Mouse (Mus musculus) gonadal fat pad, adult 2 months (tissue): ENCODE results near the gene Palm2. TPM values are rescaled to one million over a fixed set of nuclear protein-coding genes. Genes with fewer than 3 reads are reported as not detected.

Experiments used
- DNase-seq: peaks from one replicate; pipeline ENCODE4 v3.0.0-alpha.2; 2012; ENCODE audit warnings: low read depth
- polyA plus RNA-seq: library from polyadenylated mRNA; depleted of rRNA; stranded (reverse); fragments of >200 nt; gene quantifications from 2 replicates; pipeline ENCODE4 v1.2.3, GENCODE M21; 2012

The Palm2 gene
- polyA plus RNA-seq, 1 experiment: 0.45 TPM

GRCm38 (mm10) chr4:57568268-57569068 is 134.4 kb downstream of the Palm2 start:
- DNase-seq: no peak

DNA sequence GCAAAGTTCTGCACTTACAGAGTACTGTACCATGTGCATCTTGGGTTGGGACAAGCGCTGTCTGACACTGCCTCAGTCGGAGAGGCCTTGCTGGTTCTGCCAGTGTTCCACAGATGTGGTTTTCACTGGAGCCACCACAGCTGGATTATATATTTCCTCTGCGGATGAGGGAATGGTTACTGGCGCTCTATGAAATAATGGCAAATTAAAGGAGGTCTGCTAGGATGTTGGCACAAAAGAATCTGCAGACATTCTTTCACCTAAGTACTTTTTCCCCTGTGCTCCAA is 135.0 kb downstream of the Palm2 start:
- DNase-seq: no peak

- no peak for DNase-seq
Measured at GRCm38 (mm10) chr4:57569711-57570110, 135.7 kb downstream of the Palm2 start.

- DNase-seq: no peak
Measured at GRCm38 (mm10) chr4:57570229-57570628, 136.2 kb downstream of the Palm2 start.

- no peak for DNase-seq
Measured at GRCm38 (mm10) chr4:57574181-57574580, 140.1 kb downstream of the Palm2 start.

DNA sequence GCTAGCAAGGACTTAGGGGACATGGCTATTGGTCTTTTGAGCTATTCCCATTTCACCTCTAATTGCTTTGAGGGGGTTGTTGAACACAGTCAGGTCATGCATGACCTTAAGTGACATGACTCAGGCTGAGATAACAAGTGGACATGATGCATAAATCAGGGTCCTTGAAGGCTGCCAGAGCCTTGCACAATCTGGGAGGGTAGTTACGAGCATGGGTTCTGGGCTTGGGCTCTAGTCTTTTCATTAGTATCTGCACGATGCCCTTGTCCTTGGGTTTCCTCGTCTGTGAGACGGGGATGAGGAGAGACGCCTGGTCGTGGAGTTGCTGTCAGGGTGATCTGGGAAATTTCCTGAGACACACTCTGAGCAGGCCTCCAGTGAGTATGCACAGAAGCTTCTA is 140.6 kb downstream of the Palm2 start:
- DNase-seq: no peak

DNA sequence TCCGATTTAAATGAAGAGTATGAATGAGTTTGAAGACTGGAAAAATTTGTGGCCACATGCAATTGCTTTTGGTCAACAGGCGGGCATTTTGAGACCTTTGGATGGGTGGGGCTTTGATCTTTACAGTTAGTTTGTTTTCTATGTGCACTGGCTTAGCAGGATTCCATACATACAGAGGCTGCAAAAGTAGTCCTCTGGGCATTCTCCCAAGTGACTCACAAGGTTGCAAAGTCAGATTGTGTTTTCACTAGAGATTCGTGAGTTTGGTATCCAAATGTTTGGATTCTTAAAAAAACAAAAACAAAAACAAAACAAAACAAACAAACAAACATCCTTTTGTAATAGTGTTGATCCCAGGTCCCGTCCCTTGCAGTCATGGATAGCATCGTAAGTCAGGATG is 141.6 kb downstream of the Palm2 start:
- no peak for DNase-seq

- no peak for DNase-seq
Measured at GRCm38 (mm10) chr4:57576095-57576494, 142.0 kb downstream of the Palm2 start.

GRCm38 (mm10) chr4:57579683-57580082 is 145.6 kb downstream of the Palm2 start:
- DNase-seq: no peak

- no peak for DNase-seq
Measured at GRCm38 (mm10) chr4:57585281-57585800, 151.3 kb downstream of the Palm2 start.

DNA sequence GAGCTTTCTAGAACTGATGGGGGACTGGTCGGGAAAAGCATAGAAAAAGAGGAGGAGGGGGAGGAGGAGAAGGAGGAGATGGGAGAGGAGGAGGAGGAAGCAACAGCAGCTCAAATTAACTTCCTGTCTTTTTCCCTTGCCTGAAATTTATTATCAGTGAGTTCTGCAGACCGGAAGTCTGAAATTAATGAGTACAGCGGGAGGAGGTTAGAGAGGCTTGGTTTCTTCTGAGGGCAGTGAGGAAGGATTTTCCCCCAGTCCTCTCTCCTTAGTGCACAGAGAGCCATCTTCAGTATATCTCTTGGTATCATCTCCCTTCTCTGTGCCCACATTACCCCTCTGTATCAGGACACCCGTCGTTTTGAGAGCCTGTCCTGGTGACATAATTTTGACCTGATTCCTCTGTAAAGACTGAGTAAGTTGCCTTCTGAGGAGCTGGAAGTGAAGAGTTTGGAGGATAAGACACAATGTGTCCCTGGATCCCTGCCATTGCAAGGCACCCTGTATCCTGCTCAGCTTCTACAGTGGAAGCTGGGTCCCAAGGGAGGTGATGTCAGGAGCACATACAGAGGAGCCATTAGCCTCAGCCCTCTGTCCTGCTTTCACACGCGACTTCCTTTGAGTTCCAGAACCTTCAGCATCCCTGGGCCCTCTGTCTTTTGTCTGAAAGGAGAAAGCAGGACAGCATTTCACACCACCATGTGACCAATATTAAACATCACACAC is 153.0 kb downstream of the Palm2 start:
- DNase-seq: no peak

DNA sequence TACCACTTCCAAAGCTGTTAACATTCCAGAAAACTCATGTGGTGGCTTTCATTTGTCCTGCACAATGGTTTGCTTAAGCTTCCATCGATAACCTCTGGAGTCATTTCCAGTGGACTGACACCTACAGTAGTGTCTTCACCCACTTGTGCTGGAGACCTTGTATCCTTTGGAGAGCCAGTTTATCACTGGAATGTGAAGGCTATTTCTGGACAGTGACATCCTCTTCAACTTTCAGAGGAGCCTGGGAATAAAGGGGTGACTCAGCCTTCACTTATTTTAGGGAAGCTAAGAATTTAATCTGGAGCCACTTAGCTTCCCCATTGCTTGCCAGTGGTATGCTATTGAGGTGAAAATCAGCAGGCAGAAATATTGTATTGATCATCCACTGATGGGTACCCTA is 154.3 kb downstream of the Palm2 start:
- DNase-seq: no peak

DNA sequence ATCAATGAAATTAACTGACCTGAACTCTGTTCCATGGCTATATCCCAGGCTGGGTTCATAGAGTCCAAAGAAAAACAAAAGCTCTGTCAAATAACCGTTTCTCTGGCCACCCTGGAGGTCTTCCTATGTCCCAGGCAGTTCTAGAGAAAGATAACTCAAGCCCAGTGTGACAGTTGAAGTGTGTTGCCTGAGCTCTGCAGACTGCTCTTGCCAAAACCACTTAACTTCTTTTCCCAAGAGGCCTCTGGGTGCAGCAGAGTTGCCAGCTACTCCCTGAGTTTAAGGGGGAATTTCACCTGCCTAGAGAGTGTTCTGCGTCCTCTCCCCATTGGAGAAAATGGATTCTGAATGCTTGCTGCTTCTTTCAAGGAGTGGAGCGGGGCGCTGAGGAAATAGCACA is 158.7 kb downstream of the Palm2 start:
- no peak for DNase-seq

GRCm38 (mm10) chr4:57599946-57600345 is 165.9 kb downstream of the Palm2 start:
- DNase-seq: no peak

DNA sequence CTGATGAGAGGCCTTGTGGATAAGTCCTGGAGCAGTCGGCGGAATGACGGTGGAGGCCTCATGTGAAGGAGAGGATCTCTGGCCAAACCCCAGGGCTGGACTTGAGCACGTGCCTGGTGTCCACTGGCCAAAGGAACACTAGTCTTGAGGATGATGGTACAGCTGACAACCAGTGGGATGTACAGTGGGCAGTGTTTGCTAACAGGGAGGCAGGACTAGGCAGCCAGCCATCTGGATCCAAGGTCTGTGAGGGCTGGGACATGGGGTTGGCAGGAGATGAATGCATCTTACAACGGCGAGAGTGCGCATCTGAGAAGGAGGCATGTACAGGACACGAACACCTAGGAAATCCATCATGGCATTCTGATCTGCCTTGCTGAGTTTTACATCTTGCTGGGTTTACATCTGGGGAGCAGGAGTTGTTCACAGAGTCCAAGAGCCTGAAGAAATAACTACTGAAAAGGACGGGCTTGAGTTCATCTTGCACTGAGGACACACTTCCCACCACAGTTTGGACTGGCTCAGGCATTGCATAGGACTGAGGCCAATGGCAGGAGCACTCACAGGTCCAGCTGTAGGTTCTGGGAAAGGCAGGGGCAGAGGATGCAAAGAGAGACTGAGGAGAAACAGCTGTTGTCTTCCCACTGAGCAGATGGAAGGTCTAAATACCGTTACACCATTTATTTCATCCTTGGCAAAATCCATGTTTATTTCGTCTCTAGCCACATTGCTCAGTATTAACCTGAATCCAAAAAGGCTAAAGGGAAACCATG is 166.8 kb downstream of the Palm2 start:
- DNase-seq: no peak

- DNase-seq: no peak
Measured at GRCm38 (mm10) chr4:57601458-57601835, 167.4 kb downstream of the Palm2 start.

DNA sequence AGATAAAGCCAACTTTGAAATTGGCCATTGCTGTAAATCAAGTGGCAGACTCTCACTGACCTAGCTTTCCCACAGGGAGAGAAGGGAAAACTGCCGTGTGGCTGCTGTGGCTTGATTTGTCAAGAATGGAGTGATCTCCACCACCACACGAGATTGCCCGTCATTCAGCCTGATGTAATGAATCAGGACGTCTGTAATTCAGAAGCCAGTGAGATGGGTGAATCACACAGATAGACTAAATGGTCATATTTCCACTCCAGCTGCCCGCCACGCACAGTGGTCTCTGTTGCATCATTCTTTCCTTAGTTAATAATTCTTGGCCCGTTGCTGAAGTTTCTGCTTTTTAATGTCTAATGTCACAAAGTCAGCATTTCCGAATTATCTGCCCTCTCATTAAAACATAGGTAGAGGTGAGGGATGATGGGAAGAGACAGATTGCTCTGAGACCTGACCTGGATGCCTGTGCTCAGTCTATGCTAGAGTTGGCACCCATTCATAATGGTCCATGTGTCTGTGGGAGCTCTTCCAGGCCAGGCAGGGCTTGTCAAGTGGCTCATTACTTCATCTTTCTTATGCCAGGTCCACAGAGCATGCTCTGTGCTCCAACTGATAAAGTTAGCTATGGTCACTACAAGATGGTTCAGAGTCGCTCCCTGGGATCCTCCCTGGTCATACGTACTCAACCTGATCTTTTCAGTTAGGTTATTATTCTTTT is 168.0 kb downstream of the Palm2 start:
- no peak for DNase-seq

GRCm38 (mm10) chr4:57606258-57606657 is 172.2 kb downstream of the Palm2 start:
- no peak for DNase-seq

GRCm38 (mm10) chr4:57607247-57607942 is 173.3 kb downstream of the Palm2 start:
- no peak for DNase-seq

DNA sequence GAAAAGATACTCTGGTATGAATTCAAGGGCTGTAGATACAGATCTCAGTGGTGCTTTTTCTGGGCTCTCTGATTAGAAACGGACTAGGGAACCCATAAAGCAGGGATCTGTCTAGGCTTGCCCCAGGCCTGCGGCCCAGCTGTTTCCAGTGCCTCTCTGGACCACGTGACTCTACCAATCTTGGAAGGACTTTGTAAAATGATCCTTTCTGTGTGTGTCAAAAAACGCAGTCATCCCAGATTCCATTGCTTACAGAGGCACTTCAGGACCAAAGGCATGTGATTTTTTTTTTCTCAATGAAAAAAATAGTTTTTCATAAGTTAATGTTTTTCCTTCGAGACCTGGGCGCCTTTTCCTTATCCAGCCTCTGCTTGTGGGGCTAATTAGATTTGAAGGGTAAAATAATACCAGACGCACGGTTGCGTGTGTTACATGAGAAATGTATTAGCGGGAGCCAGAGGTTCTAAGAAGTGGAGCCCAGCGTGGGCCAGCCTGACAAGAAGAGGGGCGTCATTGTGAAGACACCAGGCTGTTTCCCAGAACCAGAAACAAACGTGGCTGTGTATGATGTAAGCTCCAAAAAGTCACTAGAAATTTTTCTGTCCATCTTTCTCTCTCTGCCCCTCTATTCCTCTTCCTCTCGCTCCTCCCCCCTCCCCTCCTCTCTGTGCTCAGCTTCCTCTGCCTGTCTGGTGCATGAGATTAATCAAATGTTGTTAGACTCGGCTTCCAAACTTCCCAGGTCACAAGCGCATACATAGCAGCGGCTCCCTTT is 177.4 kb downstream of the Palm2 start:
- DNase-seq: no peak
